Mouse (Mus musculus) neural tube, embryonic 15.5 days (tissue): ENCODE data around the gene Astn2. TPM values are rescaled to one million over a fixed set of nuclear protein-coding genes. Genes with fewer than 3 reads are reported as not detected.

ENCODE experiments used
- ATAC-seq: fragments of 200-750 bp; cut with Nextera tagmentation; 2 replicates; pipeline ENCODE4 v1.8.0; 2017; ENCODE audit warnings: mild to moderate bottlenecking, moderate TSS enrichment, moderate library complexity; ENCODE audit not compliant: low FRiP score
- H3K27ac ChIP-seq: fragments of 300-500 bp; sonication (generic); replicated peaks from 2 replicates; pipeline ENCODE4 v1.5.1; 2015; ENCODE audit warnings: mild to moderate bottlenecking, inconsistent platforms
- H3K27me3 ChIP-seq: fragments of 300-500 bp; sonication (generic); replicated peaks from 2 replicates; pipeline ENCODE4 v1.6.1; 2015; ENCODE audit warnings: inconsistent platforms
- H3K36me3 ChIP-seq: fragments of 300-500 bp; sonication (generic); 2 replicates; pipeline ENCODE4 v1.6.1; 2015; ENCODE audit warnings: inconsistent platforms
- H3K4me1 ChIP-seq: fragments of 300-500 bp; sonication (generic); 2 replicates; pipeline ENCODE4 v1.6.1; 2015; ENCODE audit warnings: inconsistent platforms
- H3K4me2 ChIP-seq: fragments of 300-500 bp; sonication (generic); 2 replicates; pipeline ENCODE4 v1.6.1; 2015; ENCODE audit warnings: inconsistent platforms, mild to moderate bottlenecking, moderate library complexity
- H3K4me3 ChIP-seq: fragments of 300-500 bp; sonication (generic); replicated peaks from 2 replicates; pipeline ENCODE4 v1.5.1; 2015; ENCODE audit warnings: mild to moderate bottlenecking, inconsistent platforms
- H3K9ac ChIP-seq: fragments of 300-500 bp; sonication (generic); replicated peaks from 2 replicates; pipeline ENCODE4 v1.6.1; 2015; ENCODE audit warnings: mild to moderate bottlenecking, inconsistent platforms
- H3K9me3 ChIP-seq: fragments of 300-500 bp; sonication (generic); replicated peaks from 2 replicates; pipeline ENCODE4 v1.6.1; 2016; ENCODE audit warnings: inconsistent platforms
- WGBS: fragments of 180-500 bp; shearing (Covaris S2); methylation state at CpG from one replicate; pipeline ENCODE4 v1.1.7; 2015; ENCODE audit warnings: mixed read lengths; 5-methylcytosine and 5-hydroxymethylcytosine counted together
- polyA plus RNA-seq: library from polyadenylated mRNA; unstranded; fragments of >200 nt; fragmentation: Nextera tagmentation; extraction: Ambion mirVana; gene quantifications from 2 replicates; pipeline ENCODE4 v1.2.1, GENCODE M21; 2015

Astn2 gene
- polyA plus RNA-seq, 1 experiment from 2014 or later = 3.9 TPM

GRCm38 (mm10) chr4:65765312-65765711, 639.1 kb downstream of the Astn2 start:
- Histone ChIP-seq H3K27me3 (no peaks in the 10 kb centered on the region), H3K27ac (no peak overlapping the region), H3K4me2 (no peak overlapping the region), H3K36me3 (no peaks in the 10 kb centered on the region), H3K4me1 (peaks cover 4% of the 10 kb centered on the region), H3K9me3 (no peaks in the 10 kb centered on the region), H3K9ac (no peak overlapping the region), H3K4me3 (no peak overlapping the region)
- WGBS = 75% methylated on average over 3 of the region's 3 CpGs
- ATAC-seq = no peak

GRCm38 (mm10) chr4:65764275-65764674, 640.1 kb downstream of the Astn2 start:
- no peaks in the 10 kb centered on the region for H3K36me3 ChIP-seq
- H3K9ac ChIP-seq = no peak overlapping the region
- H3K27ac ChIP-seq = no peak overlapping the region
- H3K27me3 ChIP-seq = no peaks in the 10 kb centered on the region
- no peak overlapping the region for H3K4me2 ChIP-seq
- peaks cover 4% of the 10 kb centered on the region for H3K4me1 ChIP-seq
- ATAC-seq = 0 out of 2 replicates have a peak, but pooled peaks have one; percentile 45
- 38% methylated on average over 4 of the region's 4 CpGs for WGBS
- H3K9me3 ChIP-seq = no peaks in the 10 kb centered on the region
- no peak overlapping the region for H3K4me3 ChIP-seq

GRCm38 (mm10) chr4:65763823-65764222, 640.6 kb downstream of the Astn2 start:
- H3K9ac ChIP-seq = no peak overlapping the region
- ATAC-seq = no peak
- H3K4me1 ChIP-seq = peaks cover 7% of the 10 kb centered on the region
- H3K9me3 ChIP-seq = no peaks in the 10 kb centered on the region
- 80% methylated on average over 2 of the region's 2 CpGs for WGBS
- no peaks in the 10 kb centered on the region for H3K36me3 ChIP-seq
- H3K27me3 ChIP-seq = no peaks in the 10 kb centered on the region
- no peak overlapping the region for H3K27ac ChIP-seq
- no peak overlapping the region for H3K4me2 ChIP-seq
- no peak overlapping the region for H3K4me3 ChIP-seq

- Histone ChIP-seq H3K9me3 (no peaks in the 10 kb centered on the region), H3K4me2 (no peak overlapping the region), H3K27ac (no peak overlapping the region), H3K9ac (no peak overlapping the region), H3K36me3 (no peaks in the 10 kb centered on the region), H3K4me3 (no peak overlapping the region), H3K4me1 (peaks cover 15% of the 10 kb centered on the region), H3K27me3 (no peaks in the 10 kb centered on the region)
- WGBS = 75% methylated on average over 3 of the region's 3 CpGs
- no peak for ATAC-seq
These were observed 642.3 kb downstream of the Astn2 start for GRCm38 (mm10) chr4:65762116-65762515.

GRCm38 (mm10) chr4:65761658-65762057, 642.8 kb downstream of the Astn2 start:
- Histone ChIP-seq H3K4me3 (no peak overlapping the region), H3K9me3 (no peaks in the 10 kb centered on the region), H3K4me1 (peaks cover 15% of the 10 kb centered on the region), H3K9ac (no peak overlapping the region), H3K4me2 (no peak overlapping the region), H3K36me3 (no peaks in the 10 kb centered on the region), H3K27ac (no peak overlapping the region), H3K27me3 (no peaks in the 10 kb centered on the region)
- no peak for ATAC-seq
- 80% methylated on average over 3 of the region's 3 CpGs for WGBS

GRCm38 (mm10) chr4:65758875-65759201, 645.6 kb downstream of the Astn2 start:
- peaks cover 10% of the 10 kb centered on the region for H3K4me1 ChIP-seq
- H3K27me3 ChIP-seq = no peaks in the 10 kb centered on the region
- H3K9ac ChIP-seq = no peak overlapping the region
- no peak overlapping the region for H3K27ac ChIP-seq
- no peaks in the 10 kb centered on the region for H3K9me3 ChIP-seq
- no peak overlapping the region for H3K4me2 ChIP-seq
- H3K4me3 ChIP-seq = no peak overlapping the region
- no peaks in the 10 kb centered on the region for H3K36me3 ChIP-seq
- ATAC-seq = no peak; the same call in 1 of the 2 replicates
- WGBS = 45% methylated on average over 1 of the region's 1 CpGs

- 36% methylated on average over 5 of the region's 5 CpGs for WGBS
- ATAC-seq = peak; percentile 57; the same call in 1 of the 2 replicates
These were observed 646.1 kb downstream of the Astn2 start for GRCm38 (mm10) chr4:65758174-65758874.

GRCm38 (mm10) chr4:65752941-65753340, 651.5 kb downstream of the Astn2 start:
- Histone ChIP-seq H3K4me2 (no peak overlapping the region), H3K36me3 (no peaks in the 10 kb centered on the region), H3K4me1 (no peaks in the 10 kb centered on the region), H3K9me3 (no peaks in the 10 kb centered on the region), H3K4me3 (no peak overlapping the region), H3K27ac (no peak overlapping the region), H3K27me3 (no peaks in the 10 kb centered on the region), H3K9ac (no peak overlapping the region)
- ATAC-seq = no peak
- WGBS = 85% methylated on average over 3 of the region's 3 CpGs

More at GRCm38 (mm10) chr4:65758174-65758874, 646.1 kb downstream of the Astn2 start:
- H3K9ac ChIP-seq = no peak overlapping the region
- H3K27me3 ChIP-seq = no peaks in the 10 kb centered on the region
- no peaks in the 10 kb centered on the region for H3K9me3 ChIP-seq
- no peaks in the 10 kb centered on the region for H3K36me3 ChIP-seq
- H3K4me3 ChIP-seq = no peak overlapping the region
- H3K4me1 ChIP-seq = peaks cover 10% of the 10 kb centered on the region
- no peak overlapping the region; the same call in 1 of the 2 replicates for H3K27ac ChIP-seq
- no peak overlapping the region for H3K4me2 ChIP-seq

GRCm38 (mm10) chr4:65744788-65745187, 659.6 kb downstream of the Astn2 start:
- H3K27me3 ChIP-seq = no peaks in the 10 kb centered on the region
- ATAC-seq = peak; percentile 69; the same call in 1 of the 2 replicates

GRCm38 (mm10) chr4:65744088-65744610, 660.3 kb downstream of the Astn2 start:
- no peaks in the 10 kb centered on the region for H3K36me3 ChIP-seq
- ATAC-seq = no peak
- H3K4me1 ChIP-seq = peaks cover 10% of the 10 kb centered on the region
- no peak overlapping the region for H3K27ac ChIP-seq
- H3K9me3 ChIP-seq = no peaks in the 10 kb centered on the region
- H3K9ac ChIP-seq = no peak overlapping the region
- H3K27me3 ChIP-seq = no peaks in the 10 kb centered on the region
- H3K4me2 ChIP-seq = no peak overlapping the region
- no peak overlapping the region for H3K4me3 ChIP-seq
- WGBS = 33% methylated on average over 5 of the region's 5 CpGs

More at GRCm38 (mm10) chr4:65744788-65745187, 659.6 kb downstream of the Astn2 start:
- peaks cover 10% of the 10 kb centered on the region for H3K4me1 ChIP-seq
- H3K4me2 ChIP-seq = no peak overlapping the region
- H3K36me3 ChIP-seq = no peaks in the 10 kb centered on the region
- no peak overlapping the region for H3K4me3 ChIP-seq
- no peaks in the 10 kb centered on the region for H3K9me3 ChIP-seq
- no peak overlapping the region for H3K9ac ChIP-seq
- no peak overlapping the region for H3K27ac ChIP-seq

GRCm38 (mm10) chr4:65743160-65743691, 661.2 kb downstream of the Astn2 start:
- H3K9me3 ChIP-seq = no peaks in the 10 kb centered on the region
- H3K4me1 ChIP-seq = peaks cover 10% of the 10 kb centered on the region
- H3K4me2 ChIP-seq = no peak overlapping the region
- H3K4me3 ChIP-seq = no peak overlapping the region
- H3K27me3 ChIP-seq = no peaks in the 10 kb centered on the region
- H3K27ac ChIP-seq = no peak overlapping the region
- ATAC-seq = no peak
- no peaks in the 10 kb centered on the region for H3K36me3 ChIP-seq
- H3K9ac ChIP-seq = no peak overlapping the region

GRCm38 (mm10) chr4:65724414-65724813, 680.0 kb downstream of the Astn2 start:
- 76% methylated on average over 6 of the region's 6 CpGs for WGBS
- no peaks in the 10 kb centered on the region for H3K36me3 ChIP-seq
- ATAC-seq = no peak
- H3K27me3 ChIP-seq = no peaks in the 10 kb centered on the region
- no peak overlapping the region for H3K4me3 ChIP-seq
- H3K27ac ChIP-seq = no peak overlapping the region
- 0 out of 2 replicates have a peak, but pooled peaks cover 1% of the 10 kb centered on the region for H3K4me1 ChIP-seq
- H3K9ac ChIP-seq = no peak overlapping the region
- no peaks in the 10 kb centered on the region for H3K9me3 ChIP-seq
- H3K4me2 ChIP-seq = no peak overlapping the region
